Mouse (Mus musculus) WW6 (cell line): ENCODE results near the gene Ccdc57.
A peak's percentile ranks its signal among the peaks of the same experiment; 100 is the strongest.
"Not testable (repeated sequence)": the region's sequence is repeated elsewhere in the genome, so short reads cannot be mapped to it uniquely, and the experiment has no call there.

Experiments
- DNase-seq: peaks from one replicate; pipeline ENCODE4 v3.0.0-alpha.2; 2013; ENCODE audit warnings: low read depth, low spot score

The Ccdc57 gene

GRCm38 (mm10) chr11:120784064-120784791 is 148.4 kb downstream of the Ccdc57 start, which contains the start of the genes Rfng and Gps1:
Rfng (minus strand) TSS chr11:120784207.
Gps1 (plus strand) TSS chr11:120784272.
- DNase-seq, result peak; percentile 65

- DNase-seq, result no peak
These were observed 149.1 kb downstream of the Ccdc57 start for GRCm38 (mm10) chr11:120783426-120784063.

DNA sequence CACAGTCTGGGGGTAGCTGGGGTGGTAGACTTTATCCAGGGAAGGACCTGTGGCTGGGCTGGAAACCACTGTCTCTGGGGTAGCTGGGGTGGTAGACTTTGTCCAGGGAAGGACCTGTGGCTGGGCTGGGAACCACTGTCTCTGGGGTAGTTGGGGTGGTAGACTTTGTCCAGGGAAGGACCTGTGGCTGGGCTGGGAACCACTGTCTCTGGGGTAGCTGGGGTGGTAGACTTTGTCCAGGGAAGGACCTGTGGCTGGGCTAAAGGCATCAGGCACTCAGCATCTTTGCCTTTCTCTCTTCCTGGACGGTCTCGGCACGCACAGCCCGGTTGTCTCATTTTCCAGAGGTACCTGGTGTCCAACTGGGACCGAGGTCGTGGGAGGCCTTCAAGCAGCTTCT is 151.3 kb downstream of the Ccdc57 start:
- not testable (repeated sequence) for DNase-seq

DNA sequence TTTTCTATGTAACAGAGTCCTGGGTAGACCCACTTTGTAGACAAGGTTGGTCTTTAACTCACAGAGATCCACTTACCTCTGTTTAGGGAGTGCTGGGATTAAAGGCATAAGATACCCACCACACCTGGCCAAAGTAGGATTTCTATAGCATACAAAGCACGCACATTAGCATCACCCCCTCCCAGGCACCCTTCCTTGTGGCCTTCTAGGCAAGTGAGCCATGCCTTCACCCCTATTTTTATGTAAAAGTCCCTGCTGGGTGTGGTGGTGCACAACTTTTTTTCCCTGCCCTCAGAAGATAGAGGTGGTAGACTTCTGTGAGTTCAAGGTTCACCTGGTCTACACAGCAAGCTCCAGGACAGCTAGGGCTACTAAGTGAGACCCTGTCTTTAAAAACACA is 152.8 kb downstream of the Ccdc57 start:
- no peak for DNase-seq

DNA sequence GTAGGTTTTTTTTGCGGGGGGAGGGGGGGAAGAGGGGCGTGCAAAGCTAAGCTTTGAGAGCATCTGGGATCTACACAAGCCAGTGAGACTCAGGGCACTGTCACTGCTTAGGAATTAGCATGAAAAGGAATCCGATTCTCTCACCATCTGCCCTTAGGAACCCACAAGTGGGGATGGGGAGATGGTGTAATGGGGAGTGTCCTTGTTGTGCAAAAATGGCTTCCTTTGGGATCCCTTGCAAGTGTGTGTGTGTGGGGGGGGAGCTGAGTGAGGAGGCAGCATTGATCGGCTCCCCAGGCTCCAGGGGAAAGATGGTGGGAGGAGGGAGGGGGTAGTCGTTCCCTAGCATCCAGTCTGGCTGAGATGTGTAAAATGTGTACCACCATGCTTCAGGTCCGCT is 155.5 kb downstream of the Ccdc57 start:
- DNase-seq, result no peak
